Mouse (Mus musculus) CD8-positive naive resting alpha-beta T cell, adult 57 days (primary cell): Measurements from ENCODE around the gene Pou5f1. TPM values are rescaled to one million over a fixed set of nuclear protein-coding genes. Genes with fewer than 3 reads are reported as not detected.

ENCODE experiments used
- total RNA-seq: library from RNA; stranded (reverse); gene quantifications from one replicate; pipeline ENCODE4 v1.2.4, GENCODE M21; 2023

Pou5f1 gene
- 1.3 TPM for total RNA-seq

DNA sequence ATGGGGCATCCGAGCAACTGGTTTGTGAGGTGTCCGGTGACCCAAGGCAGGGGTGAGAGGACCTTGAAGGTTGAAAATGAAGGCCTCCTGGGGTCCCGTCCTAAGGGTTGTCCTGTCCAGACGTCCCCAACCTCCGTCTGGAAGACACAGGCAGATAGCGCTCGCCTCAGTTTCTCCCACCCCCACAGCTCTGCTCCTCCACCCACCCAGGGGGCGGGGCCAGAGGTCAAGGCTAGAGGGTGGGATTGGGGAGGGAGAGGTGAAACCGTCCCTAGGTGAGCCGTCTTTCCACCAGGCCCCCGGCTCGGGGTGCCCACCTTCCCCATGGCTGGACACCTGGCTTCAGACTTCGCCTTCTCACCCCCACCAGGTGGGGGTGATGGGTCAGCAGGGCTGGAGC, at the start of gene Pou5f1:
Gene Pou5f1 (plus strand): TSS at position 243 of the 400 bp plus-strand sequence.

DNA sequence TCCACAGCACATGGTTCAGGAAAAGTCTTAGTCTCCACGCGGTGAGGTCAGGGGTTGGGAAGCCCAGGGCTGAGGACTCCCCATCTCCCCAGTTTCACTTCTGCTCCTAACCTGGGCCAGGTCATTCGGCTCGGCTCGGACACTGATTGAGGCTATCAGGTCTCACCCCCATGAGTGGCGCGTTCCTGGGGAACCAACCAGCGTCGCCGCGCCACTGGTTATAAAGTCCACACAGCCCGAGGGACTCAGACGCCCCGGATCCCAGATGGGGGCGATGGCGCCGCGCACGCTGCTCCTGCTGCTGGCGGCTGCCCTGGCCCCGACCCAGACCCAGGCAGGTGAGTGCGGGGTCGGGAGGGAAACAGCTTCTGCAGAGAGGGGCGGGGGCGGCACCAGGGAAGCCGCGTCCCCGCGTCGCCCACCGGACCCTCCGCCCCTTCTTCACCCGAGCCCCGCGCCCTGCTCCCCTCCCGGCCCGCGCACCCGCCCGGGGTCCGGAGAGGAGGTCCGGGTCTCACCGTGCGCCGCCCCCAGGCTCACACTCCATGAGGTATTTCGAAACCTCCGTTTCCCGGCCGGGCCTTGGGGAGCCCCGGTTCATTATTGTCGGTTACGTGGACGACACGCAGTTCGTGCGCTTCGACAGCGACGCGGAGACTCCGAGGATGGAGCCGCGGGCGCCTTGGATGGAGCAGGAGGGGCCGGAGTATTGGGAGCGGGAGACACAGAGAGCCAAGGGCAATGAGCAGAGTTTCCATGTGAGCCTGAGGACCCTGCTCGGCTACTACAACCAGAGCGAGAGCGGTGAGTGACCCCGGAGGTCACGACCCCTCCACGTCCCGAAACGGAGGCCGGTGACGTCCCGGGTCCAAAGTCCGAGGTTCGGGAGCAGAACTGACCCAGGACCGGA, 35.7 kb upstream of the Pou5f1 start, which contains the start of gene H2-Q10:
Gene H2-Q10 (plus strand): TSS at position 248 of the 910 bp plus-strand sequence.

GRCm38 (mm10) chr17:35516652-35517500, 11.1 kb downstream of the Pou5f1 start, which contains the start of the genes Tcf19 and Cchcr1:
Gene Tcf19 (minus strand): TSS chr17:35516824.
Gene Cchcr1 (plus strand): TSS chr17:35517100.

DNA sequence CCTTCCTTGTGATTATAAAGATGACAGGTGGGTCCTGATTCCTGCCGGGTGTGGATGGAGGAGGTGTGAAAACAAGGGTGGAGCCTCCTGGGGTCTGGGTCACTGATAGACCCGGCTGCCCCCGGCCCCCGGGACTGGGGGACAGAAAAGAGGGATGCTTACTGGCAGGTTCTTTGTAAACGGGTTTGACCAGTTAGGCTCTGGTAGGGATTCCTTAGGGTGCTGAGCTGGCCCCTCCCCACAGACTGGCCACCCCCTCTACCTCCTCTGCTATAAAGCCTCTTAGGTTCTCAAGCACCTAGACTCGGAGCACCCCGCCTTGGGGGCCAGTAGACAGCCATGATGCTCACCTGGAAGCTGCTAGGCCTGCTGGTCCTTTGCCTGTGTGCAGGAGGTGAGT, 27.1 kb downstream of the Pou5f1 start, which contains the start of gene Psors1c2:
Gene Psors1c2 (plus strand): TSS at position 301 of the 400 bp plus-strand sequence.

GRCm38 (mm10) chr17:35551881-35552414, 46.1 kb downstream of the Pou5f1 start, which contains the start of gene Cdsn:
Gene Cdsn (plus strand): TSS chr17:35552128.

Other genes starting within 250 kb of the Pou5f1 start
- 2,305 TPM for gene H2-D1, start 243.3 kb upstream of the Pou5f1 start, total RNA-seq
- 16.9 TPM for gene H2-Q1, start 185.6 kb upstream of the Pou5f1 start, total RNA-seq
- gene H2-Q2, start 163.8 kb upstream of the Pou5f1 start, total RNA-seq, result 10.5 TPM
- 491 TPM for gene H2-Q4, start 126.4 kb upstream of the Pou5f1 start, total RNA-seq
- 143 TPM for gene H2-Q6, start 81.2 kb upstream of the Pou5f1 start, total RNA-seq
- gene H2-Q7, start 66.9 kb upstream of the Pou5f1 start, total RNA-seq, result 493 TPM
- gene H2-Q10, start 35.9 kb upstream of the Pou5f1 start, total RNA-seq, result 62.6 TPM
- gene Tcf19, start 10.8 kb downstream of the Pou5f1 start, total RNA-seq, result 6.7 TPM
- gene Cchcr1, start 11.1 kb downstream of the Pou5f1 start, total RNA-seq, result 12.5 TPM
- gene Psors1c2, start 27.2 kb downstream of the Pou5f1 start, total RNA-seq, result not detected
- gene Cdsn, start 46.1 kb downstream of the Pou5f1 start, total RNA-seq, result not detected
- not detected for gene 2300002M23Rik, start 61.4 kb downstream of the Pou5f1 start, total RNA-seq
- gene Sfta2, start 95.5 kb downstream of the Pou5f1 start, total RNA-seq, result not detected
- gene Gm9573, start 120.6 kb downstream of the Pou5f1 start, total RNA-seq, result not detected
- gene Mucl3, start 137.7 kb downstream of the Pou5f1 start, total RNA-seq, result not detected
- gene Vars2, start 161.6 kb downstream of the Pou5f1 start, total RNA-seq, result 45.6 TPM
- gene Gtf2h4, start 167.7 kb downstream of the Pou5f1 start, total RNA-seq, result 15.9 TPM
- 10.0 TPM for gene Ddr1, start 198.6 kb downstream of the Pou5f1 start, total RNA-seq